Mouse (Mus musculus): Measurements from ENCODE around the gene Bcor. TPM values are rescaled to one million over a fixed set of nuclear protein-coding genes. Genes with fewer than 3 reads are reported as not detected.

The Bcor gene
- polyA plus RNA-seq, 1 experiment: 13.6 TPM

DNA sequence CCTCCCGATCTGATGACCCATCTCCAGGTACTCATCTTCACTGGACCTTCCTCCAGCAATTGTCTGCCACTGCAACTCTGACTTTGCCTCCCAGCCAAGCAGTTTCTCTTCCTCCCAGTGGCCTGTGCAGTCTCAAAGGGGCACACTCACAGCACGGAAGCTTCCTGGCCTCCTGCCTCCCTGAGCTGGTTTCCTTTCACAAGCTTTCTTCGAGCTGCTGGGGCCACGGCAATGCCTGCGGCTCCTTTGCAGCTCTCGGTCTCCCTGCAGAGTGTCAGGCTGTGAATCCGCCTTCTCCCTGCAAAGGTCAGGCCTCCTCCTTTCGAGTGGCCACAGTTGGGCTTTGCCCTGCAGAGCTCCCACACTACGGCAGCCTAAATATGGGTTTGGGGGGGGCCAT is 157.0 kb downstream of the Bcor start:
- peaks cover 5% of the 10 kb centered on the region for H3K4me1 ChIP-seq (ENCODE audit: control insufficient read depth, insufficient read depth, low read length)
- 6% methylated on average over 9 of the region's 9 CpGs for WGBS
- TF ChIP-seq CTCF (IDR thresholded peaks at IDR 0.05; ENCODE audit: control insufficient read depth, insufficient read depth, low read length) (no peak), POLR2A (IDR thresholded peaks at IDR 0.05; ENCODE audit: borderline replicate concordance, control insufficient read depth, low read depth, low read length) (no peak)
- H3K27ac ChIP-seq (ENCODE audit: control insufficient read depth, insufficient read depth, low read depth, low read length, poor library complexity): peak overlapping the region; percentile 79
- peak overlapping the region; percentile 58 for H3K4me3 ChIP-seq (replicated peaks; ENCODE audit: control insufficient read depth, low read depth, low read length)

DNA sequence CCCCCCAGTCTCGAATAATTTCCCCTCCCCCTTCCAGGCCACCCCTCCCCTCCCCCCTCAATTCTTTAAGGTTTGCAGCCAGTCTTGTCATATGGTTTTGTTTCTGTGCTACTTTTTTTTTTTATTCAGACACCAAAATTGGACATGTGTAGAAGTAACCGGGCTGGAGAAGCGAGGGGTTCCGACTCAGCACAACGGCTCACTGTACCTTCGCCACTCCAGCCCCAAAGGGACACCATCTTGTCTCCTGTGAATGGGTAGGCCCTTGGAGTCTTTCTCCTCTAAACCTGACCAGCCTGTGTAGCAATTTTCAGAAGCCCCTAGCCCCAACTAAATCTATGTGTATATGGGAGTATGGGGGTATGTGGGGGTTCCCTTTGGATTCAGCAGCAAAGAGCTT is 157.6 kb downstream of the Bcor start:
- TF ChIP-seq CTCF (IDR thresholded peaks at IDR 0.05; ENCODE audit: control insufficient read depth, insufficient read depth, low read length): no peak
- TF ChIP-seq POLR2A (IDR thresholded peaks at IDR 0.05; ENCODE audit: borderline replicate concordance, control insufficient read depth, low read depth, low read length): no peak
- no peak overlapping the region; the same call in 1 of the 2 replicates for H3K27ac ChIP-seq (ENCODE audit: control insufficient read depth, insufficient read depth, low read depth, low read length, poor library complexity)
- H3K4me3 ChIP-seq (replicated peaks; ENCODE audit: control insufficient read depth, low read depth, low read length): peak overlapping the region; percentile 37
- H3K4me1 ChIP-seq (ENCODE audit: control insufficient read depth, insufficient read depth, low read length): peaks cover 5% of the 10 kb centered on the region
- WGBS: 15% methylated on average over 6 of the region's 6 CpGs

DNA sequence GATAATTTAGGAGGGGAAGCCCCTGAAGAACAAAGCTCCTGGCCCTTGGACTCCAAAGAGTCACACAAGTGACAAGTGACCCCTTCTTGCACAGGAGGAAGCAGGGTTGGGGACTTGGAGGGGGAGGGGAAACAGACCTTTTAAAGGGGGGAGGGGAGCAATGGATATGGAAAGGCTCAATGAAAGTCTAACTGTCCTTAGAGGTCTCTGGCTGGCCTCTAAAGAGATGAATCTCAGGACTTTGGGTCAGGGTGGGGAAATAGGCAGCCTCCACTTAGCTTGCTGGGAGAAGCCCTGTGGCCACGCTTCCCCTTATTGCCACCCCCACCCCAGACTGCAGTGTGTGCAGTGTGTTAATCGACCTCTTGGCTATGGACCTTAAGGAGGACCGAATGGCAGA is 158.2 kb downstream of the Bcor start:
- no peak for TF ChIP-seq POLR2A (IDR thresholded peaks at IDR 0.05; ENCODE audit: borderline replicate concordance, control insufficient read depth, low read depth, low read length)
- no peak for TF ChIP-seq CTCF (IDR thresholded peaks at IDR 0.05; ENCODE audit: control insufficient read depth, insufficient read depth, low read length)
- WGBS: 5% methylated on average over 3 of the region's 3 CpGs
- Histone ChIP-seq H3K4me3 (replicated peaks; ENCODE audit: control insufficient read depth, low read depth, low read length) (peak overlapping the region; percentile 54), H3K27ac (ENCODE audit: control insufficient read depth, insufficient read depth, low read depth, low read length, poor library complexity) (peak overlapping the region; percentile 65), H3K4me1 (ENCODE audit: control insufficient read depth, insufficient read depth, low read length) (peaks cover 5% of the 10 kb centered on the region)

DNA sequence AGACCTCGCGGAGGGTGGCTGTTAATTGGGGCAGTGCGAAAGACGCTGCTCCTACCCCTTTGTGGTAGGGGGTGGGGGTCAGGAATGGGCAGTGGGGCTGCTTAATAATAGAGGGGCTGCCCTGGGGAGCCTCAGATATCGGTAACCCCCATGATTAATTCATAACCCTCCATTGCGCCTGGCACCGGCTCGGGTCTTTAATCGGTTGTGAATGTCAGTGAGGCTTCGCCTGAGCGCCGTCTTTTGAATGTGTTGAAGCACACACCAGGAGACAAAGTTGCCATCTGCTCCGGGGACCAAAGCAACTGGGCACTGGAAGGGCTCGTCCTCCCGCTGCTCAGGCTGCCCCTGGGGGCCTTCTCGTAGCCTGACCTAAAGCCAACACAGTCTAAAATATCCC is 158.8 kb downstream of the Bcor start:
- TF ChIP-seq POLR2A (IDR thresholded peaks at IDR 0.05; ENCODE audit: borderline replicate concordance, control insufficient read depth, low read depth, low read length) (no peak), CTCF (IDR thresholded peaks at IDR 0.05; ENCODE audit: control insufficient read depth, insufficient read depth, low read length) (no peak)
- no peak overlapping the region for H3K4me3 ChIP-seq (replicated peaks; ENCODE audit: control insufficient read depth, low read depth, low read length)
- WGBS: 76% methylated on average over 16 of the region's 16 CpGs
- H3K4me1 ChIP-seq (ENCODE audit: control insufficient read depth, insufficient read depth, low read length): peaks cover 5% of the 10 kb centered on the region
- no peak overlapping the region for H3K27ac ChIP-seq (ENCODE audit: control insufficient read depth, insufficient read depth, low read depth, low read length, poor library complexity)

DNA sequence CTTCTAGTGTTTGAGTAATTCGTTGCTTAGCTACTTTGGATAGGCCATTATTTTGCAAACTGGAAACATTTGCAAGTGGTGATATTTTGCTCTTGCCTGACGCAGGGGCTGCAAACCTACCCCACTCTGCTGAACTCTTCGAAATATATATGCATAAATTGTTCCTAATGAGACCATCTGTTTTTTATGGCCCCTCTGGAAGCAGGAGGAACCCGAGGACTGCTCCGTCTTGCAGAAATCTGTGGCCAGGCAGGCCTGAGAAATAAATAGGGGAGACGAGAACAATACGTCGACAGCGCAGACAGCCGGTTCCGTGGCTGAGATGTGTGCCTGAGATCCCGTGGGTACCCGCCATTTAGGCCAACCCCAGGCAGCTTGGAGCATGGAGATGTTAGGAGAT is 159.5 kb downstream of the Bcor start:
- 75% methylated on average over 13 of the region's 13 CpGs for WGBS
- no peak for TF ChIP-seq POLR2A (IDR thresholded peaks at IDR 0.05; ENCODE audit: borderline replicate concordance, control insufficient read depth, low read depth, low read length)
- no peak for TF ChIP-seq CTCF (IDR thresholded peaks at IDR 0.05; ENCODE audit: control insufficient read depth, insufficient read depth, low read length)
- no peak overlapping the region for H3K4me3 ChIP-seq (replicated peaks; ENCODE audit: control insufficient read depth, low read depth, low read length)
- peaks cover 5% of the 10 kb centered on the region for H3K4me1 ChIP-seq (ENCODE audit: control insufficient read depth, insufficient read depth, low read length)
- no peak overlapping the region for H3K27ac ChIP-seq (ENCODE audit: control insufficient read depth, insufficient read depth, low read depth, low read length, poor library complexity)

DNA sequence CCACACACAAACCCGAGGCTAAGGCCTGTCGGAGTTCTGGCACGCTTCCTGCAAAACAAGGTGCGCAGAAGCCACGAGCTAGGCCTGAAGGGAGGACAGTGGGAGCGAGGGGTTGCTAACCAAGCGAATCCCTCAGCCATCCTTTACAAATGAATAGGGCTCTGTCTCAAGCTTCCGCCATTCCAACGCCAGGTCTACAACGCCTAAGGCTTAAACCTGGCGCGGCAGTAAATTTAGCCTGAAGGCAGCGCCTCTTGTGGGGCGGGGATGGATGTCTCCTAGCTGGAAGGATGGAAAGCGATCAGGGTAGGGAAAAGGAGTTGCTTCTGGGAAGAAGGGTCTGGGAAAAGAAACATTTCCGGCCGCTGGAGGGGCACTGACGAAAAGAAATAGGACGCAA is 160.2 kb downstream of the Bcor start:
- Histone ChIP-seq H3K4me3 (replicated peaks; ENCODE audit: control insufficient read depth, low read depth, low read length) (peak overlapping the region; percentile 6), H3K27ac (ENCODE audit: control insufficient read depth, insufficient read depth, low read depth, low read length, poor library complexity) (no peak overlapping the region), H3K4me1 (ENCODE audit: control insufficient read depth, insufficient read depth, low read length) (peaks cover 4% of the 10 kb centered on the region)
- 59% methylated on average over 19 of the region's 19 CpGs for WGBS
- TF ChIP-seq CTCF (IDR thresholded peaks at IDR 0.05; ENCODE audit: control insufficient read depth, insufficient read depth, low read length): no peak
- TF ChIP-seq POLR2A (IDR thresholded peaks at IDR 0.05; ENCODE audit: borderline replicate concordance, control insufficient read depth, low read depth, low read length): no peak

DNA sequence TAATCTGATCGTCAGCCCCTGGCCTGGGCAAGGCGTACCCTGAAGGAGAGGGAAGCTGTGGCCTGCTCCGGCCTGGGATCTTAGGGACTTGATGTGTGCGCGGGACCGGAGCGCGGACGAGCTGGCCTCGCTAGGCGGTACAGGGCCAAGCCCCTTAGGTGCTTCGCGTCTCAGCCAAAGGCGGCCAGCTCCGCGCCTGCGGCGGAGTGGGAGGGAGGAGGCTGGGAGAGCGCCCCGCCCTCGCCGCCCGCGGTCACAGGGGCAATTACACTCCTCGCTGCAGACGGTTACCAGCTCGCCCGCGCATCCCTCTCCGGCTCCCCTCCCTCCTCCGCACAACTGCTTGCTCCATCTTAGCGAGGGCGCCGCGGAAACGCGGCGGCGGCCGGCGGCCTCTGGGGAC is 161.2 kb downstream of the Bcor start:
- TF ChIP-seq POLR2A (IDR thresholded peaks at IDR 0.05; ENCODE audit: borderline replicate concordance, control insufficient read depth, low read depth, low read length): peak; percentile 55; the same call in 1 of the 2 replicates
- no peak for TF ChIP-seq CTCF (IDR thresholded peaks at IDR 0.05; ENCODE audit: control insufficient read depth, insufficient read depth, low read length)
- 2% methylated on average over 38 of the region's 41 CpGs for WGBS
- Histone ChIP-seq H3K4me3 (replicated peaks; ENCODE audit: control insufficient read depth, low read depth, low read length) (peak overlapping the region; percentile 55), H3K4me1 (ENCODE audit: control insufficient read depth, insufficient read depth, low read length) (peaks cover 6% of the 10 kb centered on the region), H3K27ac (ENCODE audit: control insufficient read depth, insufficient read depth, low read depth, low read length, poor library complexity) (peak overlapping the region; percentile 83)

DNA sequence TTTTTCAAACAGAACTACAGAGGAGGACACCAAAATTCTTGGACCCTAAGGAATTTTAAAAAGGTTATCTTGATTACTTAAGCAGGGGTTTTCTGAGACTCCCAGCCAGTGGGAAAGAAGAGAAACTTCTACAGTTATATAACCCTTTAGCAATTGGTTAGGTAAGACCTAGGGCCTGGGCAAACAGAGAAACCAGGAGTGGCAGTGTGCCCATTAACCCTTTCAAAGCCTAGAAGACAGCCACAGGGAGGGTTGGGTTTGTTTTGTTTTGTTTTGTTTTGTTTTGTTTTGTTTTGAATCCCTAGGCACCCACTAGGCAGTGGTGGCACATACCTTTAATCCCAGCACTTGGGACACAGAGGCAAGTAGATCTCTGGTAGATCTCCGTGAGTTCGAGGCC is 163.3 kb downstream of the Bcor start:
- WGBS: 80% methylated on average over 2 of the region's 2 CpGs
- peaks cover 6% of the 10 kb centered on the region for H3K4me1 ChIP-seq (ENCODE audit: control insufficient read depth, insufficient read depth, low read length)
- TF ChIP-seq CTCF (IDR thresholded peaks at IDR 0.05; ENCODE audit: control insufficient read depth, insufficient read depth, low read length) (no peak), POLR2A (IDR thresholded peaks at IDR 0.05; ENCODE audit: borderline replicate concordance, control insufficient read depth, low read depth, low read length) (no peak)
- no peak overlapping the region for H3K27ac ChIP-seq (ENCODE audit: control insufficient read depth, insufficient read depth, low read depth, low read length, poor library complexity)
- H3K4me3 ChIP-seq (replicated peaks; ENCODE audit: control insufficient read depth, low read depth, low read length): no peak overlapping the region

DNA sequence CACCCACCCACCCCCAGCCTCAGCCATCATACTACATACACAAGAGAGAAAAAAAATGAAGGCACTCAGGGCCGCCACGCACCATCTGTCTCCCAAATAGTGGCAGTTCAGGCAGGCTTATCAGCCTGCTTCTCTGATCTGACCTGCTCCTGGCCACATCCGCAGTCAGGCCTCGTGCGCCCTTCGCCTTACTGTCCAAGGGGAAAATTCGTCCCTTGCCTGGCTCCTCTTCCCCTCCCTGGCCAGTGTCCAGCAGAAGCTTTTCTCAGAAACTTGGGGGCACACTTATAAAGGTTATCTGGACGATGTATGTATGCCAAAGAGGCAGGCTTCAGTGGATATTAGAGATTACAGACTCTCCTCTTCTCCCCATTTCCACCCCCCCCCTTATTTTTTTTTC is 163.7 kb downstream of the Bcor start:
- TF ChIP-seq POLR2A (IDR thresholded peaks at IDR 0.05; ENCODE audit: borderline replicate concordance, control insufficient read depth, low read depth, low read length) (no peak), CTCF (IDR thresholded peaks at IDR 0.05; ENCODE audit: control insufficient read depth, insufficient read depth, low read length) (no peak)
- 62% methylated on average over 8 of the region's 8 CpGs for WGBS
- Histone ChIP-seq H3K27ac (ENCODE audit: control insufficient read depth, insufficient read depth, low read depth, low read length, poor library complexity) (no peak overlapping the region), H3K4me3 (replicated peaks; ENCODE audit: control insufficient read depth, low read depth, low read length) (no peak overlapping the region), H3K4me1 (ENCODE audit: control insufficient read depth, insufficient read depth, low read length) (peaks cover 6% of the 10 kb centered on the region)

Data from bone marrow, adult 2 months (tissue).